Mouse (Mus musculus) testis, postnatal 10 days (tissue): ENCODE measurements around the gene Flt3l.

Experiments
- DNase-seq: peaks from one replicate; pipeline ENCODE4 v3.0.0; 2021; ENCODE audit warnings: low spot score

Flt3l gene

GRCm38 (mm10) chr7:45095367-45095766 lies 40.9 kb downstream of the Flt3l start:
- DNase-seq, result no peak

GRCm38 (mm10) chr7:45094121-45094520 lies 42.1 kb downstream of the Flt3l start:
- no peak for DNase-seq

GRCm38 (mm10) chr7:45093516-45093905 lies 42.7 kb downstream of the Flt3l start:
- DNase-seq, result no peak

GRCm38 (mm10) chr7:45092828-45093515 lies 43.3 kb downstream of the Flt3l start:
- DNase-seq, result no peak

- peak; percentile 94 for DNase-seq
Measured at GRCm38 (mm10) chr7:45092048-45092447, 44.2 kb downstream of the Flt3l start, which contains the start of gene Rcn3. Gene Rcn3 (minus strand): TSS chr7:45092221.

GRCm38 (mm10) chr7:45091001-45091990 lies 44.9 kb downstream of the Flt3l start:
- peak; percentile 75 for DNase-seq

- peak; percentile 72 for DNase-seq
Measured at GRCm38 (mm10) chr7:45090251-45090977, 45.8 kb downstream of the Flt3l start.

- no peak for DNase-seq
Measured at GRCm38 (mm10) chr7:45088597-45088996, 47.6 kb downstream of the Flt3l start.

- no peak for DNase-seq
Measured at GRCm38 (mm10) chr7:45086084-45086483, 50.1 kb downstream of the Flt3l start.

- no peak for DNase-seq
Measured at GRCm38 (mm10) chr7:45083300-45083890, 52.8 kb downstream of the Flt3l start.

- no peak for DNase-seq
Measured at GRCm38 (mm10) chr7:45082401-45083299, 53.6 kb downstream of the Flt3l start.

- DNase-seq, result no peak
Measured at GRCm38 (mm10) chr7:45081016-45081415, 55.2 kb downstream of the Flt3l start.

- DNase-seq, result peak; percentile 96
Measured at GRCm38 (mm10) chr7:45079856-45080255, 56.4 kb downstream of the Flt3l start.
